Mouse (Mus musculus) ES-Bruce4 (cell line): Measurements from ENCODE around the gene Aff3. TPM values are rescaled to one million over a fixed set of nuclear protein-coding genes. Genes with fewer than 3 reads are reported as not detected.

Experiments used
- H3K27ac ChIP-seq: 2 replicates; pipeline ENCODE4 v1.5.1; 2012; ENCODE audit warnings: low read length, inconsistent platforms; ENCODE audit not compliant: insufficient read depth
- H3K27me3 ChIP-seq: 2 replicates; pipeline ENCODE4 v1.6.1; 2012; ENCODE audit warnings: mild to moderate bottlenecking, low read length, inconsistent platforms; ENCODE audit not compliant: control insufficient read depth, poor library complexity, insufficient read depth, severe bottlenecking
- H3K36me3 ChIP-seq: 2 replicates; pipeline ENCODE4 v1.6.1; 2012; ENCODE audit warnings: inconsistent platforms, mild to moderate bottlenecking, low read length, moderate library complexity; ENCODE audit not compliant: control insufficient read depth, poor library complexity, insufficient read depth, severe bottlenecking
- H3K4me1 ChIP-seq: one replicate; pipeline ENCODE4 v1.8.1; 2011; ENCODE audit warnings: low read length; ENCODE audit not compliant: control insufficient read depth, insufficient read depth
- H3K4me3 ChIP-seq: 2 replicates; pipeline ENCODE4 v1.5.1; 2011; ENCODE audit warnings: low read depth, mild to moderate bottlenecking, low read length
- H3K9ac ChIP-seq: 2 replicates; pipeline ENCODE4 v1.6.1; 2012; ENCODE audit warnings: low read depth, mild to moderate bottlenecking, inconsistent platforms; ENCODE audit not compliant: poor library complexity, severe bottlenecking
- H3K9me3 ChIP-seq: replicated peaks from 2 replicates; pipeline ENCODE4 v1.6.1; 2012; ENCODE audit warnings: mild to moderate bottlenecking, low read length, inconsistent platforms; ENCODE audit not compliant: control insufficient read depth, poor library complexity, insufficient read depth, severe bottlenecking
- CTCF ChIP-seq: IDR thresholded peaks from one replicate; pipeline ENCODE4 v1.8.1; 2011; ENCODE audit warnings: low read depth, low read length
- EP300 ChIP-seq: IDR thresholded peaks from 2 replicates; pipeline ENCODE4 v1.6.1; 2011; ENCODE audit warnings: low read depth, low read length; ENCODE audit not compliant: insufficient read depth
- POLR2A ChIP-seq: IDR thresholded peaks from one replicate; pipeline ENCODE4 v1.8.1; 2011; ENCODE audit warnings: low read length; ENCODE audit not compliant: insufficient read depth
- polyA plus RNA-seq: library from polyadenylated mRNA; stranded (reverse); fragments of >200 nt; gene quantifications from 2 replicates; pipeline ENCODE4 v1.2.4, GENCODE M21; 2011; ENCODE audit warnings: low read depth; ENCODE audit not compliant: missing spikeins, insufficient read depth, insufficient read length

The Aff3 gene
- polyA plus RNA-seq, 1 experiment, result 9.2 TPM

GRCm38 (mm10) chr1:38197145-38197682 lies 467.5 kb downstream of the Aff3 start:
- H3K4me1 ChIP-seq, result no peaks in the 10 kb centered on the region
- no peaks in the 10 kb centered on the region for H3K9me3 ChIP-seq
- H3K27me3 ChIP-seq, result no peaks in the 10 kb centered on the region
- no peak overlapping the region for H3K4me3 ChIP-seq
- TF ChIP-seq CTCF (no peak), EP300 (no peak), POLR2A (no peak)
- no peak overlapping the region for H3K27ac ChIP-seq
- H3K36me3 ChIP-seq, result no peaks in the 10 kb centered on the region
- H3K9ac ChIP-seq, result no peak overlapping the region

GRCm38 (mm10) chr1:38195721-38196120 lies 469.0 kb downstream of the Aff3 start:
- H3K36me3 ChIP-seq, result no peaks in the 10 kb centered on the region

GRCm38 (mm10) chr1:38186227-38186545 lies 478.6 kb downstream of the Aff3 start:
- H3K4me1 ChIP-seq, result no peaks in the 10 kb centered on the region
- no peak overlapping the region for H3K4me3 ChIP-seq
- H3K27me3 ChIP-seq, result no peaks in the 10 kb centered on the region
- no peaks in the 10 kb centered on the region for H3K9me3 ChIP-seq
- no peak overlapping the region for H3K9ac ChIP-seq
- TF ChIP-seq CTCF, result no peak
- H3K36me3 ChIP-seq, result no peaks in the 10 kb centered on the region
- H3K27ac ChIP-seq, result no peak overlapping the region

More at GRCm38 (mm10) chr1:38195721-38196120, 469.0 kb downstream of the Aff3 start:
- TF ChIP-seq POLR2A (no peak), EP300 (no peak), CTCF (no peak)
- Histone ChIP-seq H3K27me3 (no peaks in the 10 kb centered on the region), H3K27ac (no peak overlapping the region), H3K4me3 (no peak overlapping the region), H3K4me1 (no peaks in the 10 kb centered on the region), H3K9ac (no peak overlapping the region), H3K9me3 (no peaks in the 10 kb centered on the region)

- Histone ChIP-seq H3K36me3 (no peaks in the 10 kb centered on the region), H3K4me3 (no peak overlapping the region)
Observed at GRCm38 (mm10) chr1:38185517-38186226, 479.1 kb downstream of the Aff3 start.

GRCm38 (mm10) chr1:38181020-38181550 lies 483.7 kb downstream of the Aff3 start:
- Histone ChIP-seq H3K9ac (no peak overlapping the region), H3K27ac (no peak overlapping the region), H3K36me3 (no peaks in the 10 kb centered on the region), H3K27me3 (no peaks in the 10 kb centered on the region), H3K4me3 (no peak overlapping the region), H3K9me3 (no peaks in the 10 kb centered on the region), H3K4me1 (no peaks in the 10 kb centered on the region)
- TF ChIP-seq POLR2A, result no peak
- TF ChIP-seq EP300, result no peak
- TF ChIP-seq CTCF, result no peak

More at GRCm38 (mm10) chr1:38185517-38186226, 479.1 kb downstream of the Aff3 start:
- H3K4me1 ChIP-seq, result no peaks in the 10 kb centered on the region
- H3K27ac ChIP-seq, result no peak overlapping the region
- no peaks in the 10 kb centered on the region for H3K9me3 ChIP-seq
- TF ChIP-seq CTCF (peak; percentile 97), EP300 (no peak)
- H3K27me3 ChIP-seq, result no peaks in the 10 kb centered on the region
- no peak overlapping the region for H3K9ac ChIP-seq

DNA sequence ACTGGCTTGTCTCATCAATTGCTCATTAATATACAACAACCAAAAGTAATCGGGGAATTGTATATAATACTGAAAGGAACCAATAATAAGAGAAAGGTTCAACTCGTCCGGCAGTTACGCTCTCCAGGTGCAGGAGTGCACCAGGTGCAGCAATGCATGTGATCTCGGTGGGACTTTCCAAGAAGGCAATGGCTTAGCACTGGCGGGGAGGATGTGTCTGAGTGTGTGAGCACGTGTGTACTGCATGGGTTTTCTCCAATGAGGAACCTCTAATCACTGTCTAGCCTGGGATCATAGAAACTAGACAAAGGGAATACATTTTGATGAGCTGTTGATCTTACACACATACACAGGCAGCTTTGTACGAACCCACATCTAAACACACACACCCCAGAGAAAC lies 485.8 kb downstream of the Aff3 start:
- H3K36me3 ChIP-seq, result no peaks in the 10 kb centered on the region
- H3K9me3 ChIP-seq, result no peaks in the 10 kb centered on the region
- no peak overlapping the region for H3K9ac ChIP-seq
- no peak overlapping the region for H3K27ac ChIP-seq
- TF ChIP-seq EP300, result no peak
- H3K4me1 ChIP-seq, result no peaks in the 10 kb centered on the region
- no peak overlapping the region for H3K4me3 ChIP-seq
- H3K27me3 ChIP-seq, result no peaks in the 10 kb centered on the region
